Mouse (Mus musculus) lung, embryonic 16.5 days (tissue): ENCODE measurements at regions not wholly inside any gene's neighbourhood (a gene's known extent, or its start where the extent isn't known, plus 50 kb on each side); places are given as distances from the start of the nearest gene placed in this dataset.

Experiments
- ATAC-seq: fragments of 200-750 bp; cut with Nextera tagmentation; 2 replicates; pipeline ENCODE4 v1.8.0; 2017; ENCODE audit warnings: low read depth, mild to moderate bottlenecking, moderate library complexity
- H3K27ac ChIP-seq: fragments of 300-500 bp; sonication (generic); 2 replicates; pipeline ENCODE4 v1.5.1; 2014; ENCODE audit warnings: mild to moderate bottlenecking, control low read depth, low read length
- H3K27me3 ChIP-seq: fragments of 300-500 bp; sonication (generic); 2 replicates; pipeline ENCODE4 v1.6.1; 2014; ENCODE audit warnings: low read depth, low read length, mixed read lengths; ENCODE audit not compliant: control insufficient read depth, insufficient read depth
- H3K36me3 ChIP-seq: fragments of 300-500 bp; sonication (generic); 2 replicates; pipeline ENCODE4 v1.6.1; 2014; ENCODE audit warnings: low read length; ENCODE audit not compliant: control insufficient read depth, insufficient read depth
- H3K4me1 ChIP-seq: fragments of 300-500 bp; sonication (generic); replicated peaks from 2 replicates; pipeline ENCODE4 v1.6.1; 2014; ENCODE audit warnings: low read length, mixed read lengths; ENCODE audit not compliant: control insufficient read depth, insufficient read depth
- H3K4me2 ChIP-seq: fragments of 300-500 bp; sonication (generic); 2 replicates; pipeline ENCODE4 v1.6.1; 2014; ENCODE audit warnings: low read depth, low read length, control low read depth
- H3K4me3 ChIP-seq: fragments of 300-500 bp; sonication (generic); 2 replicates; pipeline ENCODE4 v1.5.1; 2014; ENCODE audit warnings: mild to moderate bottlenecking, low read length, control low read depth
- H3K9ac ChIP-seq: fragments of 300-500 bp; sonication (generic); 2 replicates; pipeline ENCODE4 v1.6.1; 2014; ENCODE audit warnings: low read length, control low read depth
- H3K9me3 ChIP-seq: fragments of 300-500 bp; sonication (generic); 2 replicates; pipeline ENCODE4 v1.6.1; 2016; ENCODE audit warnings: low read length; ENCODE audit not compliant: control insufficient read depth
- WGBS: fragments of 180-500 bp; shearing (Covaris S2); extraction: QIAGEN DNeasy Blood & Tissue Kit; methylation state at CpG from one replicate; pipeline ENCODE4 v1.1.7; 2014; 5-methylcytosine and 5-hydroxymethylcytosine counted together

DNA sequence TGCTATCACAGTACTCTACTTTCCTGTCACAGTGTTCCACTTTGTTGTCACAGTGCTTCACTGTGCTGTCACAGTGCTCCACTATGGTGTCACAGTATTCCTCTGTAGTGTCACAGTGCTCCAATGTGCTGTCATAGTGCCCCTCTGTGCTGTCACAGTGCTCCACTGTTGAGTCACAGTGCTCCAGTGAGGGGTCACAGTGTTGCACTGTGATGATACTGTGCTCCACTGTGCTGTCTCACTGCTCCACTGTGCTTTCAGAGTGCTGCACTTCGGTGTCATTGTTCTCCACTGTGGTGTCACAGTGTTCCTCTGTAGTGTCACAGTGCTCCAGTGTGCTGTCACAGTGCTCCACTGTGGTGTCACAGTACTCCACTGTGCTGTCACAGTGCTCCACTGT is 75.0 kb upstream of the Trpm1 start:
- H3K27ac ChIP-seq = no peak overlapping the region
- no peaks in the 10 kb centered on the region for H3K36me3 ChIP-seq
- no peaks in the 10 kb centered on the region for H3K4me1 ChIP-seq
- no peak overlapping the region for H3K9ac ChIP-seq
- no peak overlapping the region for H3K4me2 ChIP-seq
- H3K4me3 ChIP-seq = no peak overlapping the region
- WGBS = 89% methylated on average over 1 of the region's 1 CpGs
- no peak for ATAC-seq
- H3K9me3 ChIP-seq = no peaks in the 10 kb centered on the region
- H3K27me3 ChIP-seq = no peaks in the 10 kb centered on the region

GRCm38 (mm10) chr7:64077526-64077925 is 76.1 kb upstream of the Trpm1 start:
- Histone ChIP-seq H3K9me3 (no peaks in the 10 kb centered on the region), H3K27me3 (no peaks in the 10 kb centered on the region), H3K9ac (no peak overlapping the region), H3K4me3 (no peak overlapping the region), H3K4me1 (no peaks in the 10 kb centered on the region), H3K27ac (no peak overlapping the region), H3K4me2 (no peak overlapping the region), H3K36me3 (no peaks in the 10 kb centered on the region)
- 71% methylated on average over 4 of the region's 4 CpGs for WGBS
- no peak for ATAC-seq

GRCm38 (mm10) chr7:64076764-64077360 is 76.8 kb upstream of the Trpm1 start:
- WGBS = 76% methylated on average over 4 of the region's 4 CpGs
- Histone ChIP-seq H3K9me3 (no peaks in the 10 kb centered on the region), H3K9ac (no peak overlapping the region), H3K27me3 (no peaks in the 10 kb centered on the region), H3K4me1 (no peaks in the 10 kb centered on the region), H3K4me3 (no peak overlapping the region), H3K36me3 (no peaks in the 10 kb centered on the region), H3K4me2 (no peak overlapping the region), H3K27ac (no peak overlapping the region)
- ATAC-seq = no peak

DNA sequence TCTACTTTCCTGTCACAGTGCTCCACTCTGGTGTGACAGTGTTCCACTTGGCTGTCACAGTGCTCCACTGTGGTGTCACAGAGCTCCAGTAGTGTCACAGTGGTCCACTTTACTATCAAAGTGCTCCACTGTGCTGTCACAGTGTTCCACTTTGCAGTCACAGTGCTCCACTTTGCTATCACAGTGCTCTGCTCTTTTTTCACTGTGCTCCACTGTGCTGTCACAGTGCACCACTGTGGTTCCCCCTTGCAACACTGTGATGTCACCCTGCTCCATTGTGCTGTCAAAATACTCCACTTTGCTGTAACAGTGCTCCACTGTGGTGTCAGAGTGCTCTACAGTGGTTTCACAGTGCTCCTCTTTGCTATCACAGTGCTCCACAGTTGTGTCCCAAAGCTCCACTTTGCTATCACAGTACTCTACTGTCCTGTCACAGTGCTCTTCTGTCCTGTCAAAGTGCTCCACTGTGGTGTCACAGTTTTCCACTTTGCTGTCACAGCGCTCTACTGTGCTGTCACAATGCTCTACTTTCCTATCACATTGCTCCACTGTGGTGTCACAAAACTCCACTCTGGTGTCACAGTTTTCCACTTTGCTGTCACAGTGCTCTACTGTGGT is 77.8 kb upstream of the Trpm1 start:
- 88% methylated on average over 1 of the region's 1 CpGs for WGBS
- no peak for ATAC-seq
- H3K36me3 ChIP-seq = no peaks in the 10 kb centered on the region
- no peak overlapping the region for H3K4me2 ChIP-seq
- no peaks in the 10 kb centered on the region for H3K27me3 ChIP-seq
- H3K4me3 ChIP-seq = no peak overlapping the region
- H3K9me3 ChIP-seq = no peaks in the 10 kb centered on the region
- H3K9ac ChIP-seq = no peak overlapping the region
- no peak overlapping the region for H3K27ac ChIP-seq
- H3K4me1 ChIP-seq = no peaks in the 10 kb centered on the region

GRCm38 (mm10) chr7:64074661-64075234 is 78.9 kb upstream of the Trpm1 start:
- H3K9me3 ChIP-seq = no peaks in the 10 kb centered on the region
- no peak overlapping the region for H3K27ac ChIP-seq
- no peak for ATAC-seq
- H3K27me3 ChIP-seq = no peaks in the 10 kb centered on the region
- no peak overlapping the region for H3K4me3 ChIP-seq
- no peak overlapping the region for H3K9ac ChIP-seq
- 84% methylated on average over 4 of the region's 4 CpGs for whole genome bisulfite sequencing
- H3K4me2 ChIP-seq = no peak overlapping the region
- no peaks in the 10 kb centered on the region for H3K36me3 ChIP-seq
- H3K4me1 ChIP-seq = no peaks in the 10 kb centered on the region

GRCm38 (mm10) chr7:64074186-64074585 is 79.4 kb upstream of the Trpm1 start:
- Histone ChIP-seq H3K4me2 (no peak overlapping the region), H3K4me3 (no peak overlapping the region), H3K27me3 (no peaks in the 10 kb centered on the region), H3K9ac (no peak overlapping the region), H3K9me3 (no peaks in the 10 kb centered on the region), H3K27ac (no peak overlapping the region), H3K36me3 (no peaks in the 10 kb centered on the region), H3K4me1 (no peaks in the 10 kb centered on the region)
- 92% methylated on average over 4 of the region's 4 CpGs for WGBS
- ATAC-seq = no peak

- H3K9ac ChIP-seq = no peak overlapping the region
- H3K27me3 ChIP-seq = no peaks in the 10 kb centered on the region
- H3K27ac ChIP-seq = no peak overlapping the region
- ATAC-seq = no peak
- H3K36me3 ChIP-seq = no peaks in the 10 kb centered on the region
- no peaks in the 10 kb centered on the region for H3K4me1 ChIP-seq
- WGBS = 87% methylated on average over 3 of the region's 3 CpGs
- H3K4me3 ChIP-seq = no peak overlapping the region
- no peak overlapping the region for H3K4me2 ChIP-seq
- no peaks in the 10 kb centered on the region for H3K9me3 ChIP-seq
Measured at GRCm38 (mm10) chr7:64073781-64074180, 79.9 kb upstream of the Trpm1 start.

DNA sequence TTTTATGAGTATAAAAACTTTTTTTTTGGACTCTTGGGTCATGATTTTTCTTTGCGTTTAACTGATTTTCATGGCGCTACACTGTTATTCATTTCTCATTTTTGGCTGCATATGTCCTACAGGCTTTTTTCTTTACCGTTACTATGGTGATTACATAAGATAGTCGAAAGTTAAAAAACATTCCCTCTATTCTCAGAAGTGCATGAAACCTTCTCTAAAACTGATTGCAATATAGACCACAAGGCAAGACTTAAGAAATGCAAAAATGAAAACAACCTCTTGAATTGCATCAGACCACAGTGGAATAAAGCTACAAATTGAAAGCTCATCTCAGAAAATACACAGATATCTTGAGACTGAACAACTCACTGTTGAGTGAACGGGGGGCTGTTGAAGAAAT is 82.7 kb upstream of the Trpm1 start:
- Histone ChIP-seq H3K27me3 (no peaks in the 10 kb centered on the region), H3K27ac (no peak overlapping the region), H3K4me1 (no peaks in the 10 kb centered on the region), H3K36me3 (no peaks in the 10 kb centered on the region), H3K4me2 (no peak overlapping the region), H3K9ac (no peak overlapping the region), H3K9me3 (0 out of 2 replicates have a peak, but pooled peaks cover 2% of the 10 kb centered on the region), H3K4me3 (no peak overlapping the region)
- ATAC-seq = no peak
- 87% methylated on average over 5 of the region's 5 CpGs for whole genome bisulfite sequencing

GRCm38 (mm10) chr7:64065529-64066247 is 87.9 kb upstream of the Trpm1 start:
- 74% methylated on average over 23 of the region's 23 CpGs for WGBS
- Histone ChIP-seq H3K9ac (no peak overlapping the region), H3K36me3 (no peaks in the 10 kb centered on the region), H3K4me2 (no peak overlapping the region), H3K27ac (peak overlapping the region; percentile 18), H3K9me3 (0 out of 2 replicates have a peak, but pooled peaks cover 2% of the 10 kb centered on the region), H3K4me1 (no peaks in the 10 kb centered on the region), H3K4me3 (no peak overlapping the region), H3K27me3 (no peaks in the 10 kb centered on the region)
- peak; percentile 81 for ATAC-seq
